Mouse (Mus musculus): ENCODE results near the gene Mpp2. TPM values are rescaled to one million over a fixed set of nuclear protein-coding genes. Genes with fewer than 3 reads are reported as not detected.

Gene Mpp2
- total RNA-seq, 2 experiments from 2014 or later, result 146 to 157 TPM

GRCm38 (mm10) chr11:102031149-102031548 is 57.2 kb downstream of the Mpp2 start:
- intact Hi-C loops (cut with DNase I), result loop anchor here (2.0 kb wide), 1 partner anchor 40 kb away; no protein-coding TSS in a partner anchor
- Histone ChIP-seq H3K4me3 (no peak overlapping the region), H3K27ac (no peak overlapping the region)
- peak in 1 of 2 experiments; percentile 66 for DNase-seq (ENCODE audit: extremely low spot score in 1 of 2, low spot score in 2 of 2)
- no peak for TF ChIP-seq CTCF (IDR thresholded peaks at IDR 0.05)

DNA sequence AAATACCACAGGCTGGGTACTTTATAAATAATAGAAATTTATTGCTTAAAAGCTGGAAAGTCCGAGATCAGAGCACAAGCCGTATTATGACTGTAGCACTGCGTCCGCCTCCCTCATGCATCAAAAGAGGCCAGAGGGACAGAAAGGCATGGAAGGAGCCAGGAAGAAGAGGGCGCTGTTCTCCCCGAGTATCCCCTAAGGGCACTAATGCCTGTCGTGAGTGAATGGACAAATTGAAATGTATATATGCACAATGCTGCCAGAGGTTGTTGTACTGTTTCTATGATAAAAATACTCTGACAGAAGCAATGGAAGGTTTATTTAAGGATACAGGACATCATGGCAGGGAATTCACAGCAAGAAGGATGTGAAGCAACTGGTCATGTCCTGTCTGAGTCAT is 58.3 kb downstream of the Mpp2 start:
- intact Hi-C loops (cut with DNase I), result loop anchor here (2.0 kb wide), 1 partner anchor 39 kb away; no protein-coding TSS in a partner anchor
- Histone ChIP-seq H3K4me3 (no peak overlapping the region), H3K27ac (no peak overlapping the region)
- TF ChIP-seq CTCF (IDR thresholded peaks at IDR 0.05), result no peak
- DNase-seq (ENCODE audit: extremely low spot score in 1 of 2, low spot score in 2 of 2), result no peak

DNA sequence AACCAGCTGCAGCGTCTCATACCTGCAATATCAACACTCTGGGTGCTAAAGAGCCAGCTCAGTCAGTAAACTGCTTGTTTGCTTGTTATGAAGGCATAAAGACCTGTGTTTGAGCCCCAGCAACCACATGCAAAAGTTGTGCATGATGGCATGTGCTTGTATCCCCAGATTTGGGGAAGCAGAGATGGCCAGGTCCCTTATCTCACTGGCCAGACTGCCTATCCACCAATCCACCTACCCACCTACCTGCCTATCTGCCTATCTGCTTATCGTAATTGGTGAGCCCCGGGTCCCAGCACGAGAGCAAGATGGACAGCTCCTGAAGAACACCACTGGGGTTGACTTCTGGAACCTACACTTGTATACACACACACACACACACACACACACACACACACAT is 59.0 kb downstream of the Mpp2 start:
- intact Hi-C loops (cut with DNase I), result no loop called here
- Histone ChIP-seq H3K27ac (no peak overlapping the region), H3K4me3 (no peak overlapping the region)
- no peak for DNase-seq (ENCODE audit: extremely low spot score in 1 of 2, low spot score in 2 of 2)
- no peak for TF ChIP-seq CTCF (IDR thresholded peaks at IDR 0.05)

GRCm38 (mm10) chr11:102028087-102028816 is 60.1 kb downstream of the Mpp2 start, which contains the start of gene Mpp3:
Mpp3 (minus strand) TSS chr11:102028461.
- DNase-seq (ENCODE audit: extremely low spot score in 1 of 2, low spot score in 2 of 2), result no peak
- intact Hi-C loops (cut with DNase I), result no loop called here
- Histone ChIP-seq H3K4me3 (peak within 1 kb of the TSS; percentile 79), H3K27ac (peak within 1 kb of the TSS; percentile 93; the same call in 1 of the 2 replicates)
- TF ChIP-seq CTCF (IDR thresholded peaks at IDR 0.05), result no peak

DNA sequence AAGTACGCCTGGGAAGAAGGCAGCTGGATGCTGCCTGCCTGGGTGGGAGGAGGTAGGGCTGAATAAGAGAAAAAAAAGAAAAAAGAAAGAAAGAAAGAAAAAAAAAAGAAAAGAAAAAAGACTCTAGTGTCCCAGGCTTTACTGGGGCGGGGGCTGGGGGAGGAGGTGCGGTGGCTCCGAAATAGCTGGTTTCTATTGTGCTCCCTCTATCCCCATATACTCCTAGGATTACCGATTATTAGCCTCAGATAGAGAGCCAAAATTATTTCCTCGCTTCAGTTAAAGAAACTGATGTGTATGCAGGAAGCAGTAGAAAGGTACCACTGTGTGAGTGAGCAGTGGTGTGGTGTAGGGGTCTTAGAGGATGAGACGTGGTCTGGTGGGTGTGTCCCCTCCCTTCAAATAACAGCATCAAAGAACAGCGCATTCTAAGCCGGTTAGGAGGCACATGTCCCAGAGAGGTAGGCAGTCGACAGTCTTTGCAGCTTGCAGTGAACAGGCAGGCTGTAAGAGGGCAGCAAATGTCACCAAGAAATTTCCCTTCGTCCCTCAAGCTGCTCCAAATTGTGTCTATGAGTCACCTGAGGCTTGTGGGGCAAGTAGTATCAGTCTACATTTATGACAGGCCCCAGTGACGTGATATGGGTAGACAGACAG is 60.8 kb downstream of the Mpp2 start:
- DNase-seq (ENCODE audit: extremely low spot score in 1 of 2, low spot score in 2 of 2), result no peak
- H3K4me3 ChIP-seq, result peak overlapping the region; percentile 79
- H3K27ac ChIP-seq, result peak overlapping the region; percentile 93
- intact Hi-C loops (cut with DNase I), result no loop called here
- no peak for TF ChIP-seq CTCF (IDR thresholded peaks at IDR 0.05)

GRCm38 (mm10) chr11:102026694-102027360 is 61.5 kb downstream of the Mpp2 start:
- intact Hi-C loops (cut with DNase I), result loop anchor here (1.0 kb wide), 1 partner anchor 60 kb away; no protein-coding TSS in a partner anchor
- Histone ChIP-seq H3K27ac (peak overlapping the region; percentile 93), H3K4me3 (peak overlapping the region; percentile 79)
- peak; percentile 70 to 71 for DNase-seq (ENCODE audit: extremely low spot score in 1 of 2, low spot score in 2 of 2)
- no peak for TF ChIP-seq CTCF (IDR thresholded peaks at IDR 0.05)

DNA sequence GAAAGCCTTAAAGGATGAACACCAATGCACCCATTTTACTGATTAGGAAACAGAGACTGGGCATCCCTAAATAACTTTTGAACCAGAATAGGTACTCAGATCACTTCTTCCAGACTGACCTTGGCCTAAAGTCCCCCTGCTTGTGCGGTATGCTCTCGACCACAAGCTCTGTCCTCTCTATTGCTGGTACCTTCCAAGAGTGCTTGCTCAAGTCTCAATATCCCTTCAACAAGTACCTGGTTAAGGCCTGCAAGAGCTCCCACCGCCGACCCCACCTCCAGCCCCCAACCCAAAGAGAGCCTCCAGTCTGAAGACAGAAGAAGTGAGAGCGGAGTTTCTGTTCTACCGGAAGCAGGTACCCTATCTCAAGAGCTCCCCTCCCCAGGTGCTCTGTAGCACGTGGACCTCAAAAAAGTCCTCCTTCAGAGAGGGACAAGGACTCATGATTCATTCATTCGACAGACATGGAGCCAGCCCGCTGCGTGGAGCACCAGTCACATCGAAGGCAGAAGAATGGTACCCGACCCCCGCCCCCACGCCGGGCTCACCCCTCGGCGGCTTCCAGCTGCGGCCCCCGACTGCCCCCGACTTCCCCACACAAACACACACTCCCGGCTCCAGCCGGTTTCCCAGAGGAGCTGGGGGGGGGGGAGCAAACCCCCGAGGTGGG is 62.2 kb downstream of the Mpp2 start:
- DNase-seq (ENCODE audit: extremely low spot score in 1 of 2, low spot score in 2 of 2), result peak; percentile 29 to 37
- peak overlapping the region; percentile 93 for H3K27ac ChIP-seq
- intact Hi-C loops (cut with DNase I), result loop anchor here (1.0 kb wide), 1 partner anchor 61 kb away; no protein-coding TSS in a partner anchor
- TF ChIP-seq CTCF (IDR thresholded peaks at IDR 0.05), result no peak
- peak overlapping the region; percentile 79 for H3K4me3 ChIP-seq

- DNase-seq (ENCODE audit: extremely low spot score in 1 of 2, low spot score in 2 of 2), result no peak
- Histone ChIP-seq H3K4me3 (peak overlapping the region; percentile 79), H3K27ac (peak overlapping the region; percentile 93)
- no peak for TF ChIP-seq CTCF (IDR thresholded peaks at IDR 0.05)
- intact Hi-C loops (cut with DNase I), result no loop called here
Observed at GRCm38 (mm10) chr11:102025354-102025753, 63.0 kb downstream of the Mpp2 start.

DNA sequence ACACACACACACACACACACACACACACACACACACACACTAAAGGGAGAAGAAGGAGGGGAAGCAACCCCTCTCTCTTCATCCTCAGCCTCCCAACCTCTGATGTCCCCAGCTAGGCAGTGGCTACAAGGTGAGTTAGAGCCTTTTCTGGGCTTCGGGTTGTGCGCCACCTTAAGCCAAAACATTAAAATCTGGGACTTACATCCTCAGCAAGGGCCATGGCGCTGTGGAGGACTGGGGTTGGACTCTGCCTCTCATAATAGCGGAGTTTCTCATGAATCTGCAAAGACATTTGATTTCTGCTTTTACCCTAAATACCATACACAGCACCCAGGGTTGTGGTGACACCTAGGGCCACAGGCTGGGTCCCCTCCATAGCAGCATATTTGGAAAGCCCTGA is 63.4 kb downstream of the Mpp2 start:
- intact Hi-C loops (cut with DNase I), result no loop called here
- Histone ChIP-seq H3K27ac (peak overlapping the region; percentile 93), H3K4me3 (peak overlapping the region; percentile 79)
- no peak for TF ChIP-seq CTCF (IDR thresholded peaks at IDR 0.05)
- DNase-seq (ENCODE audit: extremely low spot score in 1 of 2, low spot score in 2 of 2), result no peak

GRCm38 (mm10) chr11:102024084-102024758 is 64.1 kb downstream of the Mpp2 start:
- no peak for DNase-seq (ENCODE audit: extremely low spot score in 1 of 2, low spot score in 2 of 2)
- H3K27ac ChIP-seq, result peak overlapping the region; percentile 73
- no peak for TF ChIP-seq CTCF (IDR thresholded peaks at IDR 0.05)
- H3K4me3 ChIP-seq, result no peak overlapping the region
- intact Hi-C loops (cut with DNase I), result no loop called here

DNA sequence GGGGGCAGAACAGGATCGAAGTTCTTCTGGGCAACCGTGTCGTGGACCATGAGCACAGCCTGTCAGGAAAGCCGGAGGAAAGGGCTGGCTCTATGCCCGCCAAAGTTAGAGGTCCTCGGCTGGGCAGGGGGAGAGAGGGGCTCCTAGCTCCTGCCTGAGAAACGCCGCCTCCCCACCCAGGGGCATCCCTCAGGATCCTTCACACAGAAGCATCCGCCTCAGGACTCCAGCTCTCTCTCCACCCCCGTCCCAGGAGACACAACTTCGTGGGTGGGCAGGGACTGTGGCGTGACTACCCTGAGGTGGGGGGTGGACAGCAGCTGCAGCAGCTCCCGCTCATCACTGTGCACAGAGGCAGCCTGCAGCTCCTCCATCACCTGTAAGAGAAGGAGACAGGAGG is 64.9 kb downstream of the Mpp2 start:
- Histone ChIP-seq H3K27ac (peak overlapping the region; percentile 73; the same call in 1 of the 2 replicates), H3K4me3 (peak overlapping the region; percentile 13; the same call in 1 of the 2 replicates)
- TF ChIP-seq CTCF (IDR thresholded peaks at IDR 0.05), result no peak
- intact Hi-C loops (cut with DNase I), result no loop called here
- DNase-seq (ENCODE audit: extremely low spot score in 1 of 2, low spot score in 2 of 2), result peak; percentile 58 to 70

Data from left cerebral cortex, adult 2 months (tissue).